In genomic region chr19:47917396-47917795, GRCm38 (mm10) we compare ENCODE assay signal across 8 mouse cellular contexts. TPM values are rescaled to one million over a fixed set of nuclear protein-coding genes. Genes with fewer than 3 reads are reported as not detected.
A peak's percentile ranks its signal among the peaks of the same experiment; 100 is the strongest.
DNase-seq lines count a peak whose midpoint lies in the region; ATAC-seq and TF ChIP-seq lines count a peak whose summit lies in the region.

No protein-coding gene starts in this region.

- DNase-seq in liver, embryonic 11.5 days (ENCODE audit: low spot score), result no peak
- no peak for DNase-seq in liver
- DNase-seq in right cerebral cortex, adult 18-20 months, result no peak
- DNase-seq in right cerebral cortex, postnatal 14 days, result no peak
- DNase-seq in cerebellum, postnatal 4 days (ENCODE audit: low spot score in 2 of 2), result no peak

- TF ChIP-seq CTCF in intestine, postnatal 0 days (IDR thresholded peaks at IDR 0.05; ENCODE audit: low read depth), result no peak

- no peaks in the 10 kb centered on the region; the same call in 1 of the 2 replicates for H3K36me3 ChIP-seq in liver, embryonic 11.5 days (ENCODE audit: control insufficient read depth, insufficient read depth, low read length)
- no peaks in the 10 kb centered on the region for H3K36me3 ChIP-seq in embryonic facial prominence, embryonic 15.5 days
- no peaks in the 10 kb centered on the region for H3K36me3 ChIP-seq in intestine, postnatal 0 days (ENCODE audit: control insufficient read depth, insufficient read depth)
- H3K36me3 ChIP-seq in neural tube, embryonic 14.5 days (ENCODE audit: control insufficient read depth, insufficient read depth, low read length), result no peaks in the 10 kb centered on the region

- H3K27ac ChIP-seq in liver, embryonic 11.5 days (ENCODE audit: low read depth, low read length), result no peak overlapping the region
- 0 out of 2 replicates have a peak overlapping the region, but pooled peaks have one; percentile 95 for H3K27ac ChIP-seq in embryonic facial prominence, embryonic 15.5 days (replicated peaks)
- H3K27ac ChIP-seq in intestine, postnatal 0 days (ENCODE audit: low read depth, low read length), result no peak overlapping the region
- no peak overlapping the region for H3K27ac ChIP-seq in neural tube, embryonic 14.5 days (ENCODE audit: low read depth, low read length)

- H3K9me3 ChIP-seq in liver, embryonic 11.5 days (ENCODE audit: control insufficient read depth, low read length), result no peaks in the 10 kb centered on the region
- no peaks in the 10 kb centered on the region for H3K9me3 ChIP-seq in embryonic facial prominence, embryonic 15.5 days (replicated peaks)
- no peaks in the 10 kb centered on the region for H3K9me3 ChIP-seq in intestine, postnatal 0 days (ENCODE audit: control insufficient read depth)
- no peaks in the 10 kb centered on the region for H3K9me3 ChIP-seq in neural tube, embryonic 14.5 days (ENCODE audit: control insufficient read depth, low read length)

- 56% methylated on average over 4 of the region's 4 CpGs for WGBS in liver, embryonic 11.5 days
- WGBS in embryonic facial prominence, embryonic 15.5 days, result 22% methylated on average over 4 of the region's 4 CpGs
- 33% methylated on average over 4 of the region's 4 CpGs for WGBS in intestine, postnatal 0 days
- WGBS in neural tube, embryonic 14.5 days, result 11% methylated on average over 4 of the region's 4 CpGs

- peak overlapping the region; percentile 79 for H3K4me2 ChIP-seq in liver, embryonic 11.5 days
- H3K4me2 ChIP-seq in embryonic facial prominence, embryonic 15.5 days (replicated peaks), result peak overlapping the region; percentile 79
- peak overlapping the region; percentile 94 for H3K4me2 ChIP-seq in intestine, postnatal 0 days (replicated peaks; ENCODE audit: low read depth)
- peak overlapping the region; percentile 57 for H3K4me2 ChIP-seq in neural tube, embryonic 14.5 days (ENCODE audit: low read depth, low read length)

- H3K4me1 ChIP-seq in liver, embryonic 11.5 days (replicated peaks; ENCODE audit: control insufficient read depth, insufficient read depth, low read length), result peaks cover 13% of the 10 kb centered on the region
- peaks cover 30% of the 10 kb centered on the region for H3K4me1 ChIP-seq in embryonic facial prominence, embryonic 15.5 days
- 0 out of 2 replicates have a peak, but pooled peaks cover 3% of the 10 kb centered on the region for H3K4me1 ChIP-seq in intestine, postnatal 0 days (replicated peaks; ENCODE audit: control insufficient read depth, insufficient read depth, low read length)
- peaks cover 11% of the 10 kb centered on the region for H3K4me1 ChIP-seq in neural tube, embryonic 14.5 days (ENCODE audit: control insufficient read depth, insufficient read depth, low read length)

- H3K27me3 ChIP-seq in liver, embryonic 11.5 days (replicated peaks; ENCODE audit: control insufficient read depth, insufficient read depth, low read length), result no peaks in the 10 kb centered on the region
- H3K27me3 ChIP-seq in embryonic facial prominence, embryonic 15.5 days, result no peaks in the 10 kb centered on the region
- H3K27me3 ChIP-seq in intestine, postnatal 0 days (replicated peaks; ENCODE audit: control insufficient read depth, insufficient read depth, low read length), result no peaks in the 10 kb centered on the region
- H3K27me3 ChIP-seq in neural tube, embryonic 14.5 days (ENCODE audit: control insufficient read depth, insufficient read depth, low read length), result no peaks in the 10 kb centered on the region

- H3K4me3 ChIP-seq in liver, embryonic 11.5 days (ENCODE audit: low read depth, low read length), result no peak overlapping the region
- peak overlapping the region; percentile 91 for H3K4me3 ChIP-seq in embryonic facial prominence, embryonic 15.5 days (replicated peaks)
- no peak overlapping the region for H3K4me3 ChIP-seq in intestine, postnatal 0 days (ENCODE audit: low read depth, low read length)
- peak overlapping the region; percentile 72; the same call in 1 of the 2 replicates for H3K4me3 ChIP-seq in neural tube, embryonic 14.5 days (ENCODE audit: low read depth, low read length)

- H3K9ac ChIP-seq in liver, embryonic 11.5 days (ENCODE audit: low read depth, low read length), result no peak overlapping the region
- H3K9ac ChIP-seq in embryonic facial prominence, embryonic 15.5 days, result no peak overlapping the region
- H3K9ac ChIP-seq in intestine, postnatal 0 days (ENCODE audit: low read depth, low read length), result no peak overlapping the region
- no peak overlapping the region for H3K9ac ChIP-seq in neural tube, embryonic 14.5 days (replicated peaks; ENCODE audit: low read depth, low read length)

- ATAC-seq in liver, embryonic 11.5 days (replicated peaks; ENCODE audit: low FRiP score), result no peak
- no peak for ATAC-seq in embryonic facial prominence, embryonic 15.5 days (ENCODE audit: insufficient number of reproducible peaks, low FRiP score, low TSS enrichment, low read depth)
- ATAC-seq in intestine, postnatal 0 days, result no peak
- ATAC-seq in neural tube, embryonic 14.5 days (ENCODE audit: low read depth), result no peak

RNA-seq across cellular contexts. Expression of gene Cfap43, which starts 1.7 kb away (rescaled TPM):
- polyA plus RNA-seq in liver, embryonic 11.5 days (2014; fragmentation: Nextera tagmentation; extraction: Ambion mirVana), result 0.04 TPM in 1 of 2 replicates, not detected in the other
- polyA plus RNA-seq in embryonic facial prominence, embryonic 15.5 days (2015; fragmentation: Nextera tagmentation; extraction: Ambion mirVana), result 2.0 and 3.6 TPM in 2 replicates
- polyA plus RNA-seq in intestine, postnatal 0 days (2015; fragmentation: Nextera tagmentation; extraction: Ambion mirVana), result 0.16 and 0.22 TPM in 2 replicates
- polyA plus RNA-seq in neural tube, embryonic 14.5 days (2014; fragmentation: Nextera tagmentation; extraction: Ambion mirVana), result 0.24 and 1.7 TPM in 2 replicates

RNA-seq across cellular contexts. Expression of gene Itprip, which starts 1.7 kb away (rescaled TPM):
- 9.2 and 9.8 TPM in 2 replicates for polyA plus RNA-seq in liver, embryonic 11.5 days (2014; fragmentation: Nextera tagmentation; extraction: Ambion mirVana)
- 19.3 and 20.6 TPM in 2 replicates for polyA plus RNA-seq in embryonic facial prominence, embryonic 15.5 days (2015; fragmentation: Nextera tagmentation; extraction: Ambion mirVana)
- 2.6 and 2.7 TPM in 2 replicates for polyA plus RNA-seq in intestine, postnatal 0 days (2015; fragmentation: Nextera tagmentation; extraction: Ambion mirVana)
- polyA plus RNA-seq in neural tube, embryonic 14.5 days (2014; fragmentation: Nextera tagmentation; extraction: Ambion mirVana), result 3.8 and 4.4 TPM in 2 replicates

RNA-seq across cellular contexts. Expression of gene Cfap58, which starts 20.1 kb away (rescaled TPM):
- 0.04 TPM in 1 of 2 replicates, not detected in the other for polyA plus RNA-seq in liver, embryonic 11.5 days (2014; fragmentation: Nextera tagmentation; extraction: Ambion mirVana)
- polyA plus RNA-seq in embryonic facial prominence, embryonic 15.5 days (2015; fragmentation: Nextera tagmentation; extraction: Ambion mirVana), result 1.1 and 1.2 TPM in 2 replicates
- polyA plus RNA-seq in intestine, postnatal 0 days (2015; fragmentation: Nextera tagmentation; extraction: Ambion mirVana), result not detected in 2 replicates
- 0.53 and 0.64 TPM in 2 replicates for polyA plus RNA-seq in neural tube, embryonic 14.5 days (2014; fragmentation: Nextera tagmentation; extraction: Ambion mirVana)

RNA-seq across cellular contexts. Expression of gene Gsto2, which starts 52.1 kb away (rescaled TPM):
- 0.55 and 0.67 TPM in 2 replicates for polyA plus RNA-seq in liver, embryonic 11.5 days (2014; fragmentation: Nextera tagmentation; extraction: Ambion mirVana)
- 1.5 and 1.7 TPM in 2 replicates for polyA plus RNA-seq in embryonic facial prominence, embryonic 15.5 days (2015; fragmentation: Nextera tagmentation; extraction: Ambion mirVana)
- polyA plus RNA-seq in intestine, postnatal 0 days (2015; fragmentation: Nextera tagmentation; extraction: Ambion mirVana), result 0.95 and 0.98 TPM in 2 replicates
- polyA plus RNA-seq in neural tube, embryonic 14.5 days (2014; fragmentation: Nextera tagmentation; extraction: Ambion mirVana), result 1.3 and 2.1 TPM in 2 replicates

Comparison
In these comparisons a context has a peak if more than half of its experiments do, and no peak if none do; other contexts are left out.
1. H3K4me3 ChIP-seq: peak in embryonic facial prominence, embryonic 15.5 days (single experiment) and neural tube, embryonic 14.5 days (single experiment); none in liver, embryonic 11.5 days (single experiment) and intestine, postnatal 0 days (single experiment).
2. Peak in every context shown above with its lines, with median percentiles within 50 percentile points of each other: H3K4me2 ChIP-seq.